Mouse (Mus musculus): ENCODE measurements around the gene Map10. TPM values are rescaled to one million over a fixed set of nuclear protein-coding genes. Genes with fewer than 3 reads are reported as not detected.

Gene Map10
- polyA plus RNA-seq, 1 experiment from 2014 or later: 6.9 TPM

- no peak overlapping the region for H3K4me3 ChIP-seq (ENCODE audit: low read length)
- no peak overlapping the region for H3K27ac ChIP-seq (ENCODE audit: low read length)
- no peaks in the 10 kb centered on the region for H3K27me3 ChIP-seq (ENCODE audit: control insufficient read depth, insufficient read depth, low read length)
- no peak overlapping the region for H3K4me2 ChIP-seq (ENCODE audit: low read depth, low read length)
- no peak for ATAC-seq (replicated peaks; ENCODE audit: extremely low read depth, insufficient read depth, low FRiP score)
- peaks cover 12% of the 10 kb centered on the region for H3K9me3 ChIP-seq (replicated peaks; ENCODE audit: control insufficient read depth, low read length)
- no peaks in the 10 kb centered on the region for H3K36me3 ChIP-seq (ENCODE audit: control insufficient read depth, insufficient read depth)
- H3K4me1 ChIP-seq (ENCODE audit: control insufficient read depth, insufficient read depth, low read length): no peaks in the 10 kb centered on the region
- H3K9ac ChIP-seq (ENCODE audit: low read length): no peak overlapping the region
- 75% methylated on average over 6 of the region's 6 CpGs for WGBS
Measured at GRCm38 (mm10) chr8:125695951-125696350, 26.3 kb downstream of the Map10 start.

GRCm38 (mm10) chr8:125699391-125700025 lies 29.9 kb downstream of the Map10 start:
- Histone ChIP-seq H3K4me1 (ENCODE audit: control insufficient read depth, insufficient read depth, low read length) (no peaks in the 10 kb centered on the region), H3K27ac (ENCODE audit: low read length) (no peak overlapping the region)
- ATAC-seq (replicated peaks; ENCODE audit: extremely low read depth, insufficient read depth, low FRiP score): no peak

GRCm38 (mm10) chr8:125700407-125700806 lies 30.8 kb downstream of the Map10 start:
- no peaks in the 10 kb centered on the region for H3K4me1 ChIP-seq (ENCODE audit: control insufficient read depth, insufficient read depth, low read length)
- peaks cover 12% of the 10 kb centered on the region for H3K9me3 ChIP-seq (replicated peaks; ENCODE audit: control insufficient read depth, low read length)
- H3K27ac ChIP-seq (ENCODE audit: low read length): no peak overlapping the region
- WGBS: 66% methylated on average over 7 of the region's 7 CpGs
- no peak overlapping the region for H3K4me2 ChIP-seq (ENCODE audit: low read depth, low read length)
- no peaks in the 10 kb centered on the region for H3K36me3 ChIP-seq (ENCODE audit: control insufficient read depth, insufficient read depth)
- H3K27me3 ChIP-seq (ENCODE audit: control insufficient read depth, insufficient read depth, low read length): no peaks in the 10 kb centered on the region
- H3K4me3 ChIP-seq (ENCODE audit: low read length): no peak overlapping the region
- no peak overlapping the region for H3K9ac ChIP-seq (ENCODE audit: low read length)
- ATAC-seq (replicated peaks; ENCODE audit: extremely low read depth, insufficient read depth, low FRiP score): no peak

More at GRCm38 (mm10) chr8:125699391-125700025, 29.9 kb downstream of the Map10 start:
- Histone ChIP-seq H3K36me3 (ENCODE audit: control insufficient read depth, insufficient read depth) (no peaks in the 10 kb centered on the region), H3K4me3 (ENCODE audit: low read length) (no peak overlapping the region), H3K9me3 (replicated peaks; ENCODE audit: control insufficient read depth, low read length) (peaks cover 12% of the 10 kb centered on the region), H3K9ac (ENCODE audit: low read length) (no peak overlapping the region), H3K4me2 (ENCODE audit: low read depth, low read length) (no peak overlapping the region), H3K27me3 (ENCODE audit: control insufficient read depth, insufficient read depth, low read length) (no peaks in the 10 kb centered on the region)
- 75% methylated on average over 6 of the region's 6 CpGs for WGBS

GRCm38 (mm10) chr8:125702868-125703473 lies 33.4 kb downstream of the Map10 start:
- Histone ChIP-seq H3K36me3 (ENCODE audit: control insufficient read depth, insufficient read depth) (no peaks in the 10 kb centered on the region), H3K4me3 (ENCODE audit: low read length) (no peak overlapping the region), H3K4me1 (ENCODE audit: control insufficient read depth, insufficient read depth, low read length) (no peaks in the 10 kb centered on the region), H3K4me2 (ENCODE audit: low read depth, low read length) (no peak overlapping the region), H3K27me3 (ENCODE audit: control insufficient read depth, insufficient read depth, low read length) (no peaks in the 10 kb centered on the region), H3K9ac (ENCODE audit: low read length) (no peak overlapping the region), H3K27ac (ENCODE audit: low read length) (no peak overlapping the region), H3K9me3 (replicated peaks; ENCODE audit: control insufficient read depth, low read length) (peaks cover 8% of the 10 kb centered on the region)
- no peak for ATAC-seq (replicated peaks; ENCODE audit: extremely low read depth, insufficient read depth, low FRiP score)
- WGBS: 74% methylated on average over 15 of the region's 15 CpGs

GRCm38 (mm10) chr8:125704434-125704833 lies 34.8 kb downstream of the Map10 start:
- no peak overlapping the region for H3K27ac ChIP-seq (ENCODE audit: low read length)
- no peaks in the 10 kb centered on the region for H3K9me3 ChIP-seq (replicated peaks; ENCODE audit: control insufficient read depth, low read length)
- no peaks in the 10 kb centered on the region for H3K4me1 ChIP-seq (ENCODE audit: control insufficient read depth, insufficient read depth, low read length)
- no peaks in the 10 kb centered on the region for H3K36me3 ChIP-seq (ENCODE audit: control insufficient read depth, insufficient read depth)
- no peak overlapping the region for H3K4me3 ChIP-seq (ENCODE audit: low read length)
- no peaks in the 10 kb centered on the region for H3K27me3 ChIP-seq (ENCODE audit: control insufficient read depth, insufficient read depth, low read length)
- no peak overlapping the region for H3K4me2 ChIP-seq (ENCODE audit: low read depth, low read length)
- no peak for ATAC-seq (replicated peaks; ENCODE audit: extremely low read depth, insufficient read depth, low FRiP score)
- WGBS: 75% methylated on average over 6 of the region's 6 CpGs
- H3K9ac ChIP-seq (ENCODE audit: low read length): no peak overlapping the region

- no peak overlapping the region for H3K9ac ChIP-seq (ENCODE audit: low read length)
- no peaks in the 10 kb centered on the region for H3K4me1 ChIP-seq (ENCODE audit: control insufficient read depth, insufficient read depth, low read length)
- no peak overlapping the region for H3K4me3 ChIP-seq (ENCODE audit: low read length)
- H3K27ac ChIP-seq (ENCODE audit: low read length): no peak overlapping the region
- H3K9me3 ChIP-seq (replicated peaks; ENCODE audit: control insufficient read depth, low read length): no peaks in the 10 kb centered on the region
- ATAC-seq (replicated peaks; ENCODE audit: extremely low read depth, insufficient read depth, low FRiP score): no peak
- no peaks in the 10 kb centered on the region for H3K27me3 ChIP-seq (ENCODE audit: control insufficient read depth, insufficient read depth, low read length)
- no peaks in the 10 kb centered on the region for H3K36me3 ChIP-seq (ENCODE audit: control insufficient read depth, insufficient read depth)
- no peak overlapping the region for H3K4me2 ChIP-seq (ENCODE audit: low read depth, low read length)
- WGBS: 71% methylated on average over 7 of the region's 7 CpGs
Measured at GRCm38 (mm10) chr8:125705816-125706215, 36.2 kb downstream of the Map10 start.

GRCm38 (mm10) chr8:125709171-125709570 lies 39.6 kb downstream of the Map10 start:
- H3K27ac ChIP-seq (ENCODE audit: low read length): no peak overlapping the region
- H3K4me1 ChIP-seq (ENCODE audit: control insufficient read depth, insufficient read depth, low read length): no peaks in the 10 kb centered on the region
- H3K27me3 ChIP-seq (ENCODE audit: control insufficient read depth, insufficient read depth, low read length): no peaks in the 10 kb centered on the region
- H3K4me2 ChIP-seq (ENCODE audit: low read depth, low read length): no peak overlapping the region
- H3K36me3 ChIP-seq (ENCODE audit: control insufficient read depth, insufficient read depth): no peaks in the 10 kb centered on the region
- H3K4me3 ChIP-seq (ENCODE audit: low read length): no peak overlapping the region
- no peaks in the 10 kb centered on the region for H3K9me3 ChIP-seq (replicated peaks; ENCODE audit: control insufficient read depth, low read length)
- ATAC-seq (replicated peaks; ENCODE audit: extremely low read depth, insufficient read depth, low FRiP score): no peak
- H3K9ac ChIP-seq (ENCODE audit: low read length): no peak overlapping the region
- WGBS: 80% methylated on average over 5 of the region's 5 CpGs

GRCm38 (mm10) chr8:125711514-125711913 lies 41.9 kb downstream of the Map10 start:
- Histone ChIP-seq H3K4me1 (ENCODE audit: control insufficient read depth, insufficient read depth, low read length) (peaks cover 3% of the 10 kb centered on the region), H3K4me2 (ENCODE audit: low read depth, low read length) (no peak overlapping the region), H3K27me3 (ENCODE audit: control insufficient read depth, insufficient read depth, low read length) (no peaks in the 10 kb centered on the region), H3K9ac (ENCODE audit: low read length) (no peak overlapping the region), H3K9me3 (replicated peaks; ENCODE audit: control insufficient read depth, low read length) (no peaks in the 10 kb centered on the region), H3K27ac (ENCODE audit: low read length) (no peak overlapping the region), H3K4me3 (ENCODE audit: low read length) (no peak overlapping the region), H3K36me3 (ENCODE audit: control insufficient read depth, insufficient read depth) (no peaks in the 10 kb centered on the region)
- ATAC-seq (replicated peaks; ENCODE audit: extremely low read depth, insufficient read depth, low FRiP score): no peak
- 46% methylated on average over 5 of the region's 5 CpGs for WGBS

- Histone ChIP-seq H3K4me2 (ENCODE audit: low read depth, low read length) (no peak overlapping the region), H3K4me3 (ENCODE audit: low read length) (no peak overlapping the region), H3K9ac (ENCODE audit: low read length) (no peak overlapping the region), H3K27me3 (ENCODE audit: control insufficient read depth, insufficient read depth, low read length) (no peaks in the 10 kb centered on the region), H3K9me3 (replicated peaks; ENCODE audit: control insufficient read depth, low read length) (no peaks in the 10 kb centered on the region), H3K36me3 (ENCODE audit: control insufficient read depth, insufficient read depth) (no peaks in the 10 kb centered on the region), H3K4me1 (ENCODE audit: control insufficient read depth, insufficient read depth, low read length) (peaks cover 5% of the 10 kb centered on the region), H3K27ac (ENCODE audit: low read length) (no peak overlapping the region)
- no peak for ATAC-seq (replicated peaks; ENCODE audit: extremely low read depth, insufficient read depth, low FRiP score)
- WGBS: 36% methylated on average over 4 of the region's 4 CpGs
Measured at GRCm38 (mm10) chr8:125716211-125716610, 46.6 kb downstream of the Map10 start.

Data from heart, embryonic 16.5 days (tissue).